Mouse (Mus musculus): ENCODE measurements around the gene 4921536K21Rik. TPM values are rescaled to one million over a fixed set of nuclear protein-coding genes. Genes with fewer than 3 reads are reported as not detected.

The 4921536K21Rik gene
- polyA plus RNA-seq (2015; fragmentation: Nextera tagmentation; extraction: Ambion mirVana), result 0.80 and 0.87 TPM in 2 replicates

DNA sequence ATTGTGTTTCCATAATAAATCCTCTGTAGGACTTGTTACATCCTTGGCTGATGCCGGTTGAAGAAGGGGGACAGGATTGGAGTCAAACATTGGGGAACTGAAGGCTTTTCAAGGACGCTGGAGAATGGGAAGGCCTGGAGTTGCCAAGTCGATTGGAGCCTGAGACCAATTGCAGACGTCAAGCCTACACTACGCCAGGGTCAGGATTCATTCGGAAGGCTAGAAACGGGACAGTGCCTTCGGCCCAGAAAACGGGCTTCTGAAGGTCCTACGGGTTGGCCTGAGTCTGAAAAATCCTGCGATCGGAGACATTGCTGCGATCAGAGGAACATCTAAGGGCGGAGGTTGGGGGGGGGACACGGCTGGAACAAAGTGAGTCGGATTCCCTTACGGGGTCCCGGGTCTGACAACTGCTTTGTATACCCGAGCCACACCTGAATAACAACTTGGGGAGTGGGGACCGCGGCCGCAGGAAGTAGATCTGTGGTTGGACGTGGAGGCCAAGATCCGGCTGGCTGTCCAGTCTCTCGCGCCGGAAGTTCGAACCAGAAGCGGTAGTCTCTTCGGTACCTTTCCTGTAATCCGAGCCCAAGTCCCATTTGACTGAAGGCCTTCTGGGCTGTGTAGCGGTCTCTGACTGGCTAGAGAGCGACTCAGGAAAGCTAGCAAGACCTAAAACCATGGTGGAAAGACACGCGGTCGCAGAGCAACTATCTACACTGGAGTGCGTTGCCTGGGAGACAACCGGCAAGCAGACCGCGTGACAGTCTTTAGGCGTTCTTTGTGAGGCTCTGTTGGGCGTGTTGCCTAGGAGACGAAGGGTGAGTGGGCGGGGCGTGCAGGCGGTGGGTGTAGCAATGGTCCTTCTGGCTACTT is at the start of gene 4921536K21Rik, which contains the start of gene Dusp18:
4921536K21Rik (minus strand) TSS at position 693 of the 876 bp plus-strand sequence.
Dusp18 (plus strand) TSS at position 835 of the 876 bp plus-strand sequence.
- H3K9me3 ChIP-seq (replicated peaks; ENCODE audit: control insufficient read depth, low read length, poor library complexity, severe bottlenecking), result no peaks in the 10 kb centered on the region

DNA sequence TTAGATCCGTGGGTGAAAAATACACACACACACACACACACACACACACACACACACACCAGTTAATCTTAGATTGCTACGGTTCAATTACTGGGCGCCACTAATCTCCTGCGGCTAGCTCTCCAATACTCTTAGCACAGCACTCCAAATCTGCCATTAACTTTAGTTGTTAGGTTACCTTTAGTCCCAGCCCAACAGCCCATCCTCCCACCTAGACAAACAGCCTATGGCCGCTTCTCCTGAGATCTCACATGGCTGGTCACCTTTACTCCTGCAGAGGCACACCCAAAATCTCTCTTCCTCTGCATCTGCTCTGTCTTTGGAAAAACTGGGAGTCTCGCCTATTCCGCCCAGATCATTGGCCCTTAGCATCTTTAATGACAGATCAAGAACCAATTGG is 46.5 kb upstream of the 4921536K21Rik start:
- Histone ChIP-seq H3K9me3 (replicated peaks; ENCODE audit: control insufficient read depth, low read length, poor library complexity, severe bottlenecking) (no peaks in the 10 kb centered on the region), H3K4me1 (ENCODE audit: control insufficient read depth, insufficient read depth, low read length) (no peaks in the 10 kb centered on the region), H3K27me3 (ENCODE audit: control insufficient read depth, insufficient read depth, low read depth, low read length) (no peaks in the 10 kb centered on the region), H3K9ac (ENCODE audit: low read depth, low read length) (no peak overlapping the region), H3K36me3 (ENCODE audit: control insufficient read depth, insufficient read depth, low read length) (no peaks in the 10 kb centered on the region), H3K27ac (ENCODE audit: low read length) (no peak overlapping the region), H3K4me3 (ENCODE audit: low read depth, low read length) (no peak overlapping the region), H3K4me2 (ENCODE audit: low read length) (no peak overlapping the region)
- ATAC-seq, result no peak
- 80% methylated on average over 7 of the region's 7 CpGs for WGBS

More for the DNA sequence above, at the start of gene 4921536K21Rik, which contains the start of gene Dusp18:
- peaks cover 11% of the 10 kb centered on the region for H3K4me1 ChIP-seq (ENCODE audit: control insufficient read depth, insufficient read depth, low read length)
- no peaks in the 10 kb centered on the region for H3K27me3 ChIP-seq (ENCODE audit: control insufficient read depth, insufficient read depth, low read depth, low read length)
- 2% methylated on average over 46 of the region's 46 CpGs for WGBS
- peak; percentile 97 for ATAC-seq
- H3K4me3 ChIP-seq (ENCODE audit: low read depth, low read length), result peak within 1 kb of the TSS; percentile 45
- H3K4me2 ChIP-seq (ENCODE audit: low read length), result peak within 1 kb of the TSS; percentile 57
- peaks cover 22% of the 10 kb centered on the region for H3K36me3 ChIP-seq (ENCODE audit: control insufficient read depth, insufficient read depth, low read length)
- H3K9ac ChIP-seq (ENCODE audit: low read depth, low read length), result peak within 1 kb of the TSS; percentile 63
- H3K27ac ChIP-seq (ENCODE audit: low read length), result peak within 1 kb of the TSS; percentile 54

DNA sequence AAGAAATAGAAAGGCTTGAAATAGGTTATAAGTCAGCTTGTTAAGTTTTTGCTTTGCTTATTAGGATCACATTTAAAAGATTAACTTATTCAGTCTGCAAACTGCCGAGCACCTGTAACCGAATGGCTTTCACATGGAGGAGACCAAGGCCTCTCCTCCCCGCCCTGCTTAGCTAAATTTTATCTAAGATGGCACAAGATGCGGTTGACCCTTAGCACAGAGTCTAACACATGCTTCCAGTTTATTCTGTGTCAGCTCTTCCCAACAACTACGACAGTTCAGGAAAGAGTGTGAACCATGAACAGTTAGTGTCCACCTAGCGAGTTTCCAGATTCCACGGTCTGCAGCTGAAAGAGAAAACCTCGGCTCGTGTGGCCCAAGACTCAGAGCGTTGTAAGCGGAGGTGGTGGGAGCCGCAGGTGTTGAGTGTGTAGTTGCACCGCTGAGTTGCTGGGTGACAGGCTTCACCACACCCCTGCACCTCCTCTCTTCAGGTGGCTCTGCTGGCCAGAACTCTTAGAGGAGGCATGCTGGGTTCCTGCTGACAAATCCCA is 42.5 kb upstream of the 4921536K21Rik start:
- no peak for ATAC-seq
- H3K27ac ChIP-seq (ENCODE audit: low read length), result no peak overlapping the region
- WGBS, result 84% methylated on average over 13 of the region's 13 CpGs

DNA sequence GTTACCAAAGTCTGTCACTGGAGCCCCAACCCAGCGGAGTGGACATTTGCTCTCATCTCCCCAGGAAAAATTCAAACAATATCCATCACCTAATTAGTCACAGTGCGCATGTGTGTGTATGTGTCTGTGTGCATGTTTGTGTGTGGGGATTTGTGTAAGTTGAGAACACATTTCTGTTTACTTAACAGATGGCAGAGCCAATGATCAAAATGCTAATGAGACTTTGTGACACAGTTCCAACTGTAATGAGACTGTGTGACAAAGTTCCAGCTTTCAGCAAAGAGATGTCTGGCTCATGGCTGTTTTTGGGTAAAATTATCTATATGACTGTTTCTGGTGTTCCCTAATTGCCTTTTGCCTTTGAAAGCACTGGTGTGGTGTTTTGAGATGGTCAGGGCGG is 41.4 kb upstream of the 4921536K21Rik start:
- Histone ChIP-seq H3K9ac (ENCODE audit: low read depth, low read length) (no peak overlapping the region), H3K4me3 (ENCODE audit: low read depth, low read length) (no peak overlapping the region), H3K4me2 (ENCODE audit: low read length) (no peak overlapping the region), H3K36me3 (ENCODE audit: control insufficient read depth, insufficient read depth, low read length) (no peaks in the 10 kb centered on the region), H3K27ac (ENCODE audit: low read length) (no peak overlapping the region), H3K27me3 (ENCODE audit: control insufficient read depth, insufficient read depth, low read depth, low read length) (no peaks in the 10 kb centered on the region), H3K4me1 (ENCODE audit: control insufficient read depth, insufficient read depth, low read length) (peaks cover 5% of the 10 kb centered on the region), H3K9me3 (replicated peaks; ENCODE audit: control insufficient read depth, low read length, poor library complexity, severe bottlenecking) (no peaks in the 10 kb centered on the region)
- 88% methylated on average over 3 of the region's 3 CpGs for WGBS
- no peak for ATAC-seq

More for the DNA sequence above, 42.5 kb upstream of the 4921536K21Rik start:
- Histone ChIP-seq H3K4me3 (ENCODE audit: low read depth, low read length) (no peak overlapping the region), H3K27me3 (ENCODE audit: control insufficient read depth, insufficient read depth, low read depth, low read length) (no peaks in the 10 kb centered on the region), H3K36me3 (ENCODE audit: control insufficient read depth, insufficient read depth, low read length) (no peaks in the 10 kb centered on the region), H3K9me3 (replicated peaks; ENCODE audit: control insufficient read depth, low read length, poor library complexity, severe bottlenecking) (no peaks in the 10 kb centered on the region), H3K4me1 (ENCODE audit: control insufficient read depth, insufficient read depth, low read length) (no peaks in the 10 kb centered on the region), H3K4me2 (ENCODE audit: low read length) (no peak overlapping the region), H3K9ac (ENCODE audit: low read depth, low read length) (no peak overlapping the region)

DNA sequence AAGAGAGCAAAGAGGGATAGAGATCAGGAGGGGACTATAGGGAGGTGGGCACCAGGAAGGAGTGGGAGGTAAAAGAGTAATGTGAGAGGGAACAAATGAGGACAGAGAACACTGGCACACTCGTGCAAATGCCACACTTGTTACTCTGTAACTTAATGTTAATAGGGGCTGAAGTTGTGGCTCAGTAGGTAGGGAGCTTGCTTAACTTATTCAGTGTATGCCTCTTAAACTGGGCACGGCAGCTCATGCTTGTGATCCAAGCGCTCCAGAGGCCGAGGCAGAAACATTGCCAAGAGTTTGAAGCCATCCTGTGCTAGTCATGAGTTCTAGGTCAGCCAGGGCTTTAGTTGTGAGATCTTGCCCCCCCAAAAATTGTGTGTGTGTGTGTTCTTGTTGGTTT is 40.2 kb upstream of the 4921536K21Rik start:
- Histone ChIP-seq H3K4me3 (ENCODE audit: low read depth, low read length) (no peak overlapping the region), H3K9ac (ENCODE audit: low read depth, low read length) (no peak overlapping the region), H3K36me3 (ENCODE audit: control insufficient read depth, insufficient read depth, low read length) (no peaks in the 10 kb centered on the region), H3K9me3 (replicated peaks; ENCODE audit: control insufficient read depth, low read length, poor library complexity, severe bottlenecking) (no peaks in the 10 kb centered on the region), H3K4me1 (ENCODE audit: control insufficient read depth, insufficient read depth, low read length) (peaks cover 12% of the 10 kb centered on the region), H3K27ac (ENCODE audit: low read length) (no peak overlapping the region), H3K4me2 (ENCODE audit: low read length) (no peak overlapping the region), H3K27me3 (ENCODE audit: control insufficient read depth, insufficient read depth, low read depth, low read length) (no peaks in the 10 kb centered on the region)
- 73% methylated on average over 4 of the region's 4 CpGs for WGBS
- no peak for ATAC-seq

DNA sequence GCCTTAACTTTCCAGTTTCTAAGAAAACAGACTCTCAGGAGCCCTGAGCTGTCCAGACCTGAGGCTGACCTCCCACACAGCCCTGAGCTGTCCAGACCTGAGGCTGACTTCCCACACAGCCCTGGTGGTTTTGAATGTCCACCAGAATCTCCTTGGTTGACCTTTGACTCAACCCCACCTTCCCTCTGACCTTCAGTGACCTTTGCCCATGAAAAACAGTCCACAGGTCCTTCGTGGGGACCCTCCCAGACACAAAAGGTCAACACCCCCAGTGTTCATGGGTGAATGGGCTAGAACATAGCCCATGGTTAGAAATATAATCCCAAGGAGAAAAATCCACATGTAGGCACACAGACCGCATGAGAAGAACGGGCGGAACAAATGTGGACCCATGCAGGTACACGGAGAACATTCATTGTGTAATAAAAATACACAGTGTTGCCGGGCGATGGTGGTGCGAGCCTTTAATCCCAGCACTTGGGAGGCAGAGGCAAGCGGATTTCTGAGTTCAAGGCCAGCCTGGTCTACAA is 38.9 kb upstream of the 4921536K21Rik start:
- no peak for ATAC-seq
- Histone ChIP-seq H3K27me3 (ENCODE audit: control insufficient read depth, insufficient read depth, low read depth, low read length) (no peaks in the 10 kb centered on the region), H3K9ac (ENCODE audit: low read depth, low read length) (no peak overlapping the region), H3K27ac (ENCODE audit: low read length) (no peak overlapping the region), H3K4me2 (ENCODE audit: low read length) (no peak overlapping the region), H3K9me3 (replicated peaks; ENCODE audit: control insufficient read depth, low read length, poor library complexity, severe bottlenecking) (no peaks in the 10 kb centered on the region), H3K36me3 (ENCODE audit: control insufficient read depth, insufficient read depth, low read length) (no peaks in the 10 kb centered on the region), H3K4me1 (ENCODE audit: control insufficient read depth, insufficient read depth, low read length) (peaks cover 12% of the 10 kb centered on the region), H3K4me3 (ENCODE audit: low read depth, low read length) (no peak overlapping the region)
- WGBS, result 85% methylated on average over 9 of the region's 9 CpGs

DNA sequence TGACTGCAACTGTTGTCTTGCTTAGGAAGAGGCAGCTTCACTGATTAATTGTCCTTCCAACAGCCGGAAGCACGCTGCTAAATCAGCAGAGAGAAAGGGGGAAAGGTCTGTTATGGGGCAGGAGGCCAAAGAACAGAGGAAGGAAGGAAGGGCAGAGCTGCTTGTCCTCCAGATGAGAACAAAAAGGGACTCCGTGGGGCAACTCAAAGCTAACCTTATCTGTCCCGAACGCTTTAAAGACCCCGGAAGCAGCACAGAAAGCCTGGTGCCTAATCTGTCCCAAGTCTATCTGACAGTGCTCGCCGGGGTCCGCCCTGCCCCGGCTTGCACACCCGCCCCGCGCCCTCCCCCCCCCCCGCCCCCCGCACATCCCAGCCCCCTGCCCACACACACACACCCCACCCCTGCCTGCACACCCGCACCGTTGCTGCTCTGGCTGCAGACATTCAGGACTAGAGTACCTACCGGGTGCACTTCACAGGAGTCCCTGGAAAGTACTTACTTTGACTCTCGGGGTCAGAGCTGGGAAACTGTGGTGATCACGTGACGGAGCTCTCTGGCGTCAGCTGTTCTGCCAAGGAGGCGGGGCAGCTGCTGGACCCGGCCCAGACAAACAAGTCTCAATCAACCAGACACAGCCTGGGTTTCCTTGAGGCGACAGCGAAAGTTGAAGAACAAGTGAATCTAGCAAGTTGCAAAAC is 36.8 kb upstream of the 4921536K21Rik start, which contains the start of gene Tcn2:
Tcn2 (minus strand) TSS at position 649 of the 701 bp plus-strand sequence.
- Histone ChIP-seq H3K4me1 (ENCODE audit: control insufficient read depth, insufficient read depth, low read length) (peaks cover 12% of the 10 kb centered on the region), H3K9me3 (replicated peaks; ENCODE audit: control insufficient read depth, low read length, poor library complexity, severe bottlenecking) (no peaks in the 10 kb centered on the region), H3K4me2 (ENCODE audit: low read length) (peak within 1 kb of the TSS; percentile 62), H3K4me3 (ENCODE audit: low read depth, low read length) (peak within 1 kb of the TSS; percentile 41), H3K9ac (ENCODE audit: low read depth, low read length) (peak within 1 kb of the TSS; percentile 53), H3K36me3 (ENCODE audit: control insufficient read depth, insufficient read depth, low read length) (no peaks in the 10 kb centered on the region), H3K27ac (ENCODE audit: low read length) (no peak within 1 kb of the TSS), H3K27me3 (ENCODE audit: control insufficient read depth, insufficient read depth, low read depth, low read length) (no peaks in the 10 kb centered on the region)
- peak; percentile 64; the same call in 1 of the 2 replicates for ATAC-seq
- WGBS, result under 1% methylated on average over 17 of the region's 26 CpGs

DNA sequence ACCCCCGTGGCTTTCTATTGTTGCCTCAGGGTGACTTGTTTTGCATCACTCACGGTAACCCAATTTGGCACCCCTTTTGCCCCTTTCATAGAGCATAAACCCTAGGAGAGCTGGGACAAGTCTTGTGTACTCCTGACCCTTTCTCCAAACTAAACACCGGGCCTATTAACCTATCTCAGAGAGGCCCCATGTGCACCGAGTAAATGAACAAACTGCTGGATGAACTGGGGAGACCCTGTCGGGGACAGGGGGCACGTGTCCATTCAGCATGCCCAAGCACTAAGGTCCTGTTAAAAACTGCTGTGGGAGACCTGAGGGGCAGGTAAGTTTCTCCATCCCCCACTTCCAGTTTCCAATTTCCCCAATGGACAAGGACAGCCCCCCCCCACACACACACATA is 36.0 kb upstream of the 4921536K21Rik start:
- no peak for ATAC-seq
- no peaks in the 10 kb centered on the region for H3K36me3 ChIP-seq (ENCODE audit: control insufficient read depth, insufficient read depth, low read length)
- no peaks in the 10 kb centered on the region for H3K27me3 ChIP-seq (ENCODE audit: control insufficient read depth, insufficient read depth, low read depth, low read length)
- H3K9me3 ChIP-seq (replicated peaks; ENCODE audit: control insufficient read depth, low read length, poor library complexity, severe bottlenecking), result no peaks in the 10 kb centered on the region
- H3K4me2 ChIP-seq (ENCODE audit: low read length), result peak overlapping the region; percentile 62
- H3K4me3 ChIP-seq (ENCODE audit: low read depth, low read length), result peak overlapping the region; percentile 41
- H3K4me1 ChIP-seq (ENCODE audit: control insufficient read depth, insufficient read depth, low read length), result peaks cover 12% of the 10 kb centered on the region
- H3K9ac ChIP-seq (ENCODE audit: low read depth, low read length), result no peak overlapping the region
- no peak overlapping the region for H3K27ac ChIP-seq (ENCODE audit: low read length)
- WGBS, result 32% methylated on average over 6 of the region's 6 CpGs
